Mouse (Mus musculus): ENCODE measurements around the gene Plpp2. TPM values are rescaled to one million over a fixed set of nuclear protein-coding genes. Genes with fewer than 3 reads are reported as not detected.

Plpp2 gene
- total and polyA plus RNA-seq, 3 experiments: 2.3 to 3.8 (median 3.5) TPM

- H3K9ac ChIP-seq (ENCODE audit: low read depth, low read length): no peak overlapping the region
- no peak for TF ChIP-seq EP300 (IDR thresholded peaks at IDR 0.05; ENCODE audit: insufficient read depth, low read depth, low read length)
- TF ChIP-seq CTCF (IDR thresholded peaks at IDR 0.05): no peak
- no peak for TF ChIP-seq POLR2A (IDR thresholded peaks at IDR 0.05; ENCODE audit: insufficient read depth, low read depth, low read length)
- H3K4me3 ChIP-seq: no peak overlapping the region
- no peaks in the 10 kb centered on the region for H3K4me1 ChIP-seq (ENCODE audit: control insufficient read depth, insufficient read depth, low read length)
- H3K27ac ChIP-seq: no peak overlapping the region
- no peaks in the 10 kb centered on the region for H3K27me3 ChIP-seq (ENCODE audit: control insufficient read depth, insufficient read depth, low read length)
- no peaks in the 10 kb centered on the region for H3K36me3 ChIP-seq (ENCODE audit: control insufficient read depth, insufficient read depth, low read length)
- no peaks in the 10 kb centered on the region for H3K79me2 ChIP-seq (replicated peaks; ENCODE audit: control insufficient read depth, insufficient read depth, low read length)
- intact Hi-C loops (cut with DNase I): no loop called here
- WGBS: 68% methylated on average over 9 of the region's 9 CpGs
- peak; percentile 3 to 15 for DNase-seq
Measured at GRCm38 (mm10) chr10:79543884-79544597, 10.4 kb upstream of the Plpp2 start.

GRCm38 (mm10) chr10:79542171-79542570 is 8.6 kb upstream of the Plpp2 start:
- TF ChIP-seq EP300 (IDR thresholded peaks at IDR 0.05; ENCODE audit: insufficient read depth, low read depth, low read length) (no peak), CTCF (IDR thresholded peaks at IDR 0.05) (no peak), POLR2A (IDR thresholded peaks at IDR 0.05; ENCODE audit: insufficient read depth, low read depth, low read length) (no peak)
- intact Hi-C loops (cut with DNase I): no loop called here
- WGBS: 95% methylated on average over 11 of the region's 11 CpGs
- no peak overlapping the region for H3K27ac ChIP-seq
- H3K9ac ChIP-seq (ENCODE audit: low read depth, low read length): no peak overlapping the region
- no peaks in the 10 kb centered on the region for H3K4me1 ChIP-seq (ENCODE audit: control insufficient read depth, insufficient read depth, low read length)
- DNase-seq: peak in 1 of 2 experiments; percentile 8
- no peaks in the 10 kb centered on the region for H3K36me3 ChIP-seq (ENCODE audit: control insufficient read depth, insufficient read depth, low read length)
- no peak overlapping the region for H3K4me3 ChIP-seq
- no peaks in the 10 kb centered on the region for H3K27me3 ChIP-seq (ENCODE audit: control insufficient read depth, insufficient read depth, low read length)
- H3K79me2 ChIP-seq (replicated peaks; ENCODE audit: control insufficient read depth, insufficient read depth, low read length): no peaks in the 10 kb centered on the region

- intact Hi-C loops (cut with DNase I): no loop called here
- Histone ChIP-seq H3K79me2 (replicated peaks; ENCODE audit: control insufficient read depth, insufficient read depth, low read length) (no peaks in the 10 kb centered on the region), H3K27ac (no peak overlapping the region), H3K36me3 (ENCODE audit: control insufficient read depth, insufficient read depth, low read length) (no peaks in the 10 kb centered on the region), H3K4me3 (no peak overlapping the region), H3K9ac (ENCODE audit: low read depth, low read length) (no peak overlapping the region), H3K27me3 (ENCODE audit: control insufficient read depth, insufficient read depth, low read length) (no peaks in the 10 kb centered on the region), H3K4me1 (ENCODE audit: control insufficient read depth, insufficient read depth, low read length) (no peaks in the 10 kb centered on the region)
- WGBS: 94% methylated on average over 15 of the region's 15 CpGs
- TF ChIP-seq POLR2A (IDR thresholded peaks at IDR 0.05; ENCODE audit: insufficient read depth, low read depth, low read length): no peak
- no peak for TF ChIP-seq EP300 (IDR thresholded peaks at IDR 0.05; ENCODE audit: insufficient read depth, low read depth, low read length)
- TF ChIP-seq CTCF (IDR thresholded peaks at IDR 0.05): no peak
- peak; percentile 1 to 11 for DNase-seq
Measured at GRCm38 (mm10) chr10:79541522-79541921, 7.9 kb upstream of the Plpp2 start.

GRCm38 (mm10) chr10:79540746-79541145 is 7.2 kb upstream of the Plpp2 start:
- Histone ChIP-seq H3K79me2 (replicated peaks; ENCODE audit: control insufficient read depth, insufficient read depth, low read length) (no peaks in the 10 kb centered on the region), H3K4me1 (ENCODE audit: control insufficient read depth, insufficient read depth, low read length) (no peaks in the 10 kb centered on the region), H3K27ac (no peak overlapping the region), H3K4me3 (no peak overlapping the region), H3K27me3 (ENCODE audit: control insufficient read depth, insufficient read depth, low read length) (no peaks in the 10 kb centered on the region), H3K9ac (ENCODE audit: low read depth, low read length) (no peak overlapping the region), H3K36me3 (ENCODE audit: control insufficient read depth, insufficient read depth, low read length) (no peaks in the 10 kb centered on the region)
- 95% methylated on average over 11 of the region's 11 CpGs for WGBS
- no peak for TF ChIP-seq CTCF (IDR thresholded peaks at IDR 0.05)
- DNase-seq: peak in 1 of 2 experiments; percentile 9
- intact Hi-C loops (cut with DNase I): no loop called here

GRCm38 (mm10) chr10:79539701-79540495 is 6.3 kb upstream of the Plpp2 start:
- Histone ChIP-seq H3K27ac (no peak overlapping the region), H3K4me3 (no peak overlapping the region), H3K9ac (ENCODE audit: low read depth, low read length) (no peak overlapping the region), H3K27me3 (ENCODE audit: control insufficient read depth, insufficient read depth, low read length) (no peaks in the 10 kb centered on the region), H3K4me1 (ENCODE audit: control insufficient read depth, insufficient read depth, low read length) (no peaks in the 10 kb centered on the region), H3K36me3 (ENCODE audit: control insufficient read depth, insufficient read depth, low read length) (no peaks in the 10 kb centered on the region), H3K79me2 (replicated peaks; ENCODE audit: control insufficient read depth, insufficient read depth, low read length) (no peaks in the 10 kb centered on the region)
- no peak for TF ChIP-seq CTCF (IDR thresholded peaks at IDR 0.05)
- DNase-seq: peak; percentile 2 to 14
- intact Hi-C loops (cut with DNase I): no loop called here
- WGBS: 93% methylated on average over 16 of the region's 16 CpGs

- H3K36me3 ChIP-seq (ENCODE audit: control insufficient read depth, insufficient read depth, low read length): no peaks in the 10 kb centered on the region
- DNase-seq: peak in 1 of 2 experiments; percentile 3
Measured at GRCm38 (mm10) chr10:79538873-79539272, 5.3 kb upstream of the Plpp2 start.

More at GRCm38 (mm10) chr10:79538873-79539272, 5.3 kb upstream of the Plpp2 start:
- 44% methylated on average over 4 of the region's 4 CpGs for WGBS
- Histone ChIP-seq H3K4me3 (no peak overlapping the region), H3K4me1 (ENCODE audit: control insufficient read depth, insufficient read depth, low read length) (no peaks in the 10 kb centered on the region), H3K27me3 (ENCODE audit: control insufficient read depth, insufficient read depth, low read length) (no peaks in the 10 kb centered on the region), H3K79me2 (replicated peaks; ENCODE audit: control insufficient read depth, insufficient read depth, low read length) (no peaks in the 10 kb centered on the region), H3K27ac (no peak overlapping the region), H3K9ac (ENCODE audit: low read depth, low read length) (no peak overlapping the region)
- intact Hi-C loops (cut with DNase I): no loop called here
- TF ChIP-seq POLR2A (IDR thresholded peaks at IDR 0.05; ENCODE audit: insufficient read depth, low read depth, low read length) (no peak), EP300 (IDR thresholded peaks at IDR 0.05; ENCODE audit: insufficient read depth, low read depth, low read length) (no peak), CTCF (IDR thresholded peaks at IDR 0.05) (no peak)
